Mouse (Mus musculus) kidney, embryonic 15.5 days (tissue): ENCODE measurements around the gene Smim24. TPM values are rescaled to one million over a fixed set of nuclear protein-coding genes. Genes with fewer than 3 reads are reported as not detected.

Experiments
- ATAC-seq: fragments of 200-750 bp; cut with Nextera tagmentation; replicated peaks from 2 replicates; pipeline ENCODE4 v1.8.0; 2017; ENCODE audit warnings: moderate TSS enrichment; ENCODE audit not compliant: low FRiP score
- H3K27ac ChIP-seq: fragments of 300-500 bp; sonication (generic); 2 replicates; pipeline ENCODE4 v1.5.1; 2015; ENCODE audit warnings: mild to moderate bottlenecking, inconsistent platforms
- H3K27me3 ChIP-seq: fragments of 300-500 bp; sonication (generic); 2 replicates; pipeline ENCODE4 v1.6.1; 2015; ENCODE audit warnings: inconsistent platforms
- H3K36me3 ChIP-seq: fragments of 300-500 bp; sonication (generic); 2 replicates; pipeline ENCODE4 v1.6.1; 2015; ENCODE audit warnings: inconsistent platforms
- H3K4me1 ChIP-seq: fragments of 300-500 bp; sonication (generic); 2 replicates; pipeline ENCODE4 v1.6.1; 2015; ENCODE audit warnings: inconsistent platforms
- H3K4me2 ChIP-seq: fragments of 300-500 bp; sonication (generic); 2 replicates; pipeline ENCODE4 v1.6.1; 2015; ENCODE audit warnings: moderate library complexity, mild to moderate bottlenecking, inconsistent platforms
- H3K4me3 ChIP-seq: fragments of 300-500 bp; sonication (generic); replicated peaks from 2 replicates; pipeline ENCODE4 v1.5.1; 2015; ENCODE audit warnings: mild to moderate bottlenecking, inconsistent platforms
- H3K9ac ChIP-seq: fragments of 300-500 bp; sonication (generic); 2 replicates; pipeline ENCODE4 v1.6.1; 2015; ENCODE audit warnings: mild to moderate bottlenecking, inconsistent platforms
- H3K9me3 ChIP-seq: fragments of 300-500 bp; sonication (generic); replicated peaks from 2 replicates; pipeline ENCODE4 v1.6.1; 2016; ENCODE audit warnings: inconsistent platforms
- WGBS: fragments of 180-500 bp; shearing (Covaris S2); methylation state at CpG from one replicate; pipeline ENCODE4 v1.1.7; 2015; ENCODE audit warnings: mixed read lengths; 5-methylcytosine and 5-hydroxymethylcytosine counted together
- polyA plus RNA-seq: library from polyadenylated mRNA; unstranded; fragments of >200 nt; fragmentation: Nextera tagmentation; extraction: Ambion mirVana; gene quantifications from 2 replicates; pipeline ENCODE4 v1.2.1, GENCODE M21; 2015

Smim24 gene
- polyA plus RNA-seq, 1 experiment from 2014 or later = 26.0 TPM

GRCm38 (mm10) chr10:81367207-81367495 lies 25.7 kb upstream of the Smim24 start:
- WGBS = 87% methylated on average over 6 of the region's 6 CpGs
- H3K4me2 ChIP-seq = no peak overlapping the region
- H3K27ac ChIP-seq = 0 out of 2 replicates have a peak overlapping the region, but pooled peaks have one; percentile 29
- no peak overlapping the region for H3K4me3 ChIP-seq
- peaks cover 18% of the 10 kb centered on the region for H3K27me3 ChIP-seq
- ATAC-seq = no peak
- no peak overlapping the region for H3K9ac ChIP-seq
- H3K4me1 ChIP-seq = peaks cover 41% of the 10 kb centered on the region
- H3K36me3 ChIP-seq = peaks cover 61% of the 10 kb centered on the region
- no peaks in the 10 kb centered on the region for H3K9me3 ChIP-seq

- peaks cover 57% of the 10 kb centered on the region for H3K36me3 ChIP-seq
- no peak for ATAC-seq
Measured at GRCm38 (mm10) chr10:81375322-81375721, 17.5 kb upstream of the Smim24 start.

GRCm38 (mm10) chr10:81376561-81377361 lies 16.1 kb upstream of the Smim24 start:
- Histone ChIP-seq H3K4me2 (peak overlapping the region; percentile 83), H3K4me1 (peaks cover 39% of the 10 kb centered on the region), H3K36me3 (peaks cover 43% of the 10 kb centered on the region), H3K9ac (peak overlapping the region; percentile 88), H3K9me3 (no peaks in the 10 kb centered on the region), H3K27me3 (no peaks in the 10 kb centered on the region), H3K4me3 (peak overlapping the region; percentile 78), H3K27ac (peak overlapping the region; percentile 69)
- WGBS = 30% methylated on average over 6 of the region's 6 CpGs
- no peak for ATAC-seq

More at GRCm38 (mm10) chr10:81375322-81375721, 17.5 kb upstream of the Smim24 start:
- H3K27me3 ChIP-seq = no peaks in the 10 kb centered on the region
- H3K4me3 ChIP-seq = no peak overlapping the region
- H3K4me1 ChIP-seq = peaks cover 39% of the 10 kb centered on the region
- no peak overlapping the region for H3K4me2 ChIP-seq
- H3K9ac ChIP-seq = no peak overlapping the region
- WGBS = 94% methylated on average over 10 of the region's 10 CpGs
- H3K9me3 ChIP-seq = no peaks in the 10 kb centered on the region
- H3K27ac ChIP-seq = no peak overlapping the region

DNA sequence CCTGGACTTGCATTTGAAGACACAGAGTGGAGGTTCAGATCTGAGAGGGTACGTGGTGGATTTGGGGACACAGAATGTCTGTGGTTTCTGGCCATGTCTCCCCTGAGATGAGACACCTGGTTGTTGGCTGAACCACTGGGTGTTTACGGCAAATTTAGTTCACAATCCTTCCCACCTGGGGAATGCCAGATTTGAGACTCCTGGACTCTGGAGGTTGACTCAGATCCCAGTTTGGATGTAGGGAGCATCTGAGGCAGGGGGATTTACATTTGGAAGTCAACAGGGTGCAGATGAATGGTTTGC lies 15.5 kb upstream of the Smim24 start:
- H3K4me2 ChIP-seq = peak overlapping the region; percentile 83

DNA sequence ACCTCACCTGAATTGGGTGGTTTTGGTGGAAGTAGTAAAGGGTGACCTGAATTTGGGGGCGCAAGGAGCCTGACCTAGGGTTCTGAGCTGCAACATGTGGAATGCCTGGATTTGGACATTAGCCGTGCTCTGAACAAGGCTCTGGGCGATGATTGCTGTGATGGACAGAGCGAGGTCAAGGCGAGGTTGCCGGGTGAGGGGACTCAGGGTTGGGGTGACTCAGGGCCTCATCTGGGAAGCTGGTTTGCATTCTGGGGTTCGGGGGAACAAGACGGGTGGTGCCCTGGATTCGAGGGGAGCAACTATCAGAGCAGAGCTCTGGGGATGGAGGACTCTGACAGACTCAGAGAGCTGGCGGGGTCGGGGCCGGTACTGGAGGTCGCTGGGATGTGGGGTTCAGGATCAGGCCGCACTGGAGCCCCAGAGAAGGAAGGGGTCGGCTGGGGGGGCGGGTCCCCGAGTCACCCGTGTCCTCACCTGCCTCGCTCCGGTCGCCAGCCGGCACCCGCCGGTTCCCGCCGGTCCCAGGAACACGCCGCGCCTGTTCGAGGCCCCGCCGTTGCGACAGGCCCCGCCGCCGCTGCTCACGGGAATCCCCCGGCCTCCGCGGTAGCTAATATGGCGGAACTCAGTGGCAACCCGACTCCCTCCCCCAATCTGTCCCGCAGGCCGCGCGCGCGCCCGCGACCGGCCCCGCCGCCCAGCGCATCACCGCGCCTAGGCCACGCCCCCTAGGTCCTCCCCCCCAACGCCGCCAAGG lies 14.9 kb upstream of the Smim24 start, which contains the start of gene Fzr1:
Fzr1 (minus strand) TSS at position 724 of the 760 bp plus-strand sequence.
- H3K9ac ChIP-seq = peak within 1 kb of the TSS; percentile 88
- no peaks in the 10 kb centered on the region for H3K27me3 ChIP-seq
- peak within 1 kb of the TSS; percentile 78 for H3K4me3 ChIP-seq
- WGBS = under 1% methylated on average over 59 of the region's 59 CpGs
- H3K4me2 ChIP-seq = peak within 1 kb of the TSS; percentile 83
- H3K36me3 ChIP-seq = peaks cover 31% of the 10 kb centered on the region
- peak; percentile 66 for ATAC-seq
- H3K9me3 ChIP-seq = no peaks in the 10 kb centered on the region
- peak within 1 kb of the TSS; percentile 90 for H3K27ac ChIP-seq
- H3K4me1 ChIP-seq = peaks cover 44% of the 10 kb centered on the region

More for the DNA sequence above, 15.5 kb upstream of the Smim24 start:
- no peaks in the 10 kb centered on the region for H3K9me3 ChIP-seq
- 38% methylated on average over 2 of the region's 2 CpGs for WGBS
- peaks cover 44% of the 10 kb centered on the region for H3K4me1 ChIP-seq
- H3K4me3 ChIP-seq = peak overlapping the region; percentile 78
- H3K27ac ChIP-seq = peak overlapping the region; percentile 69
- H3K36me3 ChIP-seq = peaks cover 37% of the 10 kb centered on the region
- H3K27me3 ChIP-seq = no peaks in the 10 kb centered on the region
- H3K9ac ChIP-seq = peak overlapping the region; percentile 88
- no peak for ATAC-seq

- Histone ChIP-seq H3K4me3 (peak overlapping the region; percentile 78), H3K4me2 (peak overlapping the region; percentile 83), H3K27ac (peak overlapping the region; percentile 90), H3K36me3 (peaks cover 24% of the 10 kb centered on the region), H3K27me3 (no peaks in the 10 kb centered on the region), H3K9me3 (no peaks in the 10 kb centered on the region), H3K4me1 (peaks cover 44% of the 10 kb centered on the region), H3K9ac (peak overlapping the region; percentile 88)
- WGBS = under 1% methylated on average over 46 of the region's 46 CpGs
- ATAC-seq = peak; percentile 96
Measured at GRCm38 (mm10) chr10:81378553-81379182, 14.2 kb upstream of the Smim24 start.

- Histone ChIP-seq H3K9ac (peak overlapping the region; percentile 52), H3K27me3 (no peaks in the 10 kb centered on the region), H3K9me3 (no peaks in the 10 kb centered on the region), H3K4me1 (peaks cover 39% of the 10 kb centered on the region), H3K27ac (peak overlapping the region; percentile 90), H3K36me3 (peaks cover 19% of the 10 kb centered on the region), H3K4me2 (peak overlapping the region; percentile 83), H3K4me3 (peak overlapping the region; percentile 78)
- WGBS = 58% methylated on average over 3 of the region's 3 CpGs
- no peak for ATAC-seq
Measured at GRCm38 (mm10) chr10:81379183-81379553, 13.7 kb upstream of the Smim24 start.

GRCm38 (mm10) chr10:81379809-81380378 lies 13.0 kb upstream of the Smim24 start:
- Histone ChIP-seq H3K27ac (no peak overlapping the region), H3K4me2 (no peak overlapping the region), H3K4me3 (no peak overlapping the region), H3K9ac (no peak overlapping the region), H3K9me3 (no peaks in the 10 kb centered on the region), H3K36me3 (peaks cover 12% of the 10 kb centered on the region), H3K4me1 (peaks cover 40% of the 10 kb centered on the region), H3K27me3 (no peaks in the 10 kb centered on the region)
- 88% methylated on average over 6 of the region's 6 CpGs for WGBS
- ATAC-seq = no peak

- H3K9ac ChIP-seq = no peak overlapping the region
- H3K27me3 ChIP-seq = no peaks in the 10 kb centered on the region
- no peaks in the 10 kb centered on the region for H3K9me3 ChIP-seq
- H3K4me1 ChIP-seq = peaks cover 33% of the 10 kb centered on the region
- peaks cover 14% of the 10 kb centered on the region for H3K36me3 ChIP-seq
- H3K27ac ChIP-seq = peak overlapping the region; percentile 42
- no peak overlapping the region for H3K4me2 ChIP-seq
- no peak overlapping the region for H3K4me3 ChIP-seq
- WGBS = 73% methylated on average over 5 of the region's 5 CpGs
- no peak for ATAC-seq
Measured at GRCm38 (mm10) chr10:81382039-81382438, 10.8 kb upstream of the Smim24 start.

GRCm38 (mm10) chr10:81383802-81384604 lies 8.8 kb upstream of the Smim24 start, which contains the start of the genes Dohh and Gm48551:
Gene Dohh (plus strand): TSS chr10:81384428.
Gene Gm48551 (plus strand): TSS chr10:81384466.
- peak within 1 kb of the TSS; percentile 90 for H3K4me2 ChIP-seq
- peak; percentile 93 for ATAC-seq
- H3K4me1 ChIP-seq = peaks cover 23% of the 10 kb centered on the region
- peak within 1 kb of the TSS; percentile 91 for H3K27ac ChIP-seq
- H3K4me3 ChIP-seq = peak within 1 kb of the TSS; percentile 96
- H3K9me3 ChIP-seq = no peaks in the 10 kb centered on the region
- H3K27me3 ChIP-seq = no peaks in the 10 kb centered on the region
- H3K36me3 ChIP-seq = peaks cover 34% of the 10 kb centered on the region
- 8% methylated on average over 54 of the region's 54 CpGs for WGBS
- H3K9ac ChIP-seq = peak within 1 kb of the TSS; percentile 83

GRCm38 (mm10) chr10:81384605-81384982 lies 8.3 kb upstream of the Smim24 start:
- H3K4me3 ChIP-seq = peak overlapping the region; percentile 96
- peak overlapping the region; percentile 90 for H3K4me2 ChIP-seq
- peaks cover 26% of the 10 kb centered on the region for H3K4me1 ChIP-seq
- WGBS = under 1% methylated on average over 19 of the region's 19 CpGs
- ATAC-seq = peak; percentile 8
- H3K27ac ChIP-seq = peak overlapping the region; percentile 91
- no peaks in the 10 kb centered on the region for H3K27me3 ChIP-seq
- peak overlapping the region; percentile 83 for H3K9ac ChIP-seq
- peaks cover 37% of the 10 kb centered on the region for H3K36me3 ChIP-seq
- no peaks in the 10 kb centered on the region for H3K9me3 ChIP-seq
